Mouse (Mus musculus) gastrocnemius, postnatal 36 days (tissue): ENCODE measurements around the gene Dennd1a. TPM values are rescaled to one million over a fixed set of nuclear protein-coding genes. Genes with fewer than 3 reads are reported as not detected.
"Not testable (repeated sequence)": the region's sequence is repeated elsewhere in the genome, so short reads cannot be mapped to it uniquely, and the experiment has no call there.

Source experiments
- DNase-seq, 2 experiments: peaks; one replicate each; pipeline ENCODE4 v3.0.0; 2022
- intact Hi-C: fragments of 180-260 bp; cut with DNase I; formaldehyde crosslinking; loops from one replicate; pipeline ENCODE4 v1.15.1; 2025
- total RNA-seq, 2 experiments: library from RNA; stranded (reverse); gene quantifications; 2 replicates each; pipeline ENCODE4 v1.2.3; 2021

The Dennd1a gene
- total RNA-seq, 2 experiments from 2014 or later, result 24.9 to 28.2 TPM

GRCm38 (mm10) chr2:37989091-37989490 lies 298.1 kb downstream of the Dennd1a start:
- intact Hi-C loops, result no loop called here
- DNase-seq, result no peak

- intact Hi-C loops, result no loop called here
- no peak for DNase-seq
Observed at GRCm38 (mm10) chr2:37988301-37988700, 298.9 kb downstream of the Dennd1a start.

GRCm38 (mm10) chr2:37985690-37986222 lies 301.4 kb downstream of the Dennd1a start:
- intact Hi-C loops, result no loop called here
- no peak for DNase-seq

GRCm38 (mm10) chr2:37982714-37983113 lies 304.5 kb downstream of the Dennd1a start:
- DNase-seq, result no peak
- intact Hi-C loops, result no loop called here

GRCm38 (mm10) chr2:37981562-37982403 lies 305.4 kb downstream of the Dennd1a start:
- intact Hi-C loops, result no loop called here

GRCm38 (mm10) chr2:37974201-37974600 lies 313.0 kb downstream of the Dennd1a start:
- no peak for DNase-seq
- intact Hi-C loops, result no loop called here

More at GRCm38 (mm10) chr2:37981562-37982403, 305.4 kb downstream of the Dennd1a start:
- no peak for DNase-seq

- no peak for DNase-seq
- intact Hi-C loops, result no loop called here
Observed at GRCm38 (mm10) chr2:37972621-37973020, 314.6 kb downstream of the Dennd1a start.

- DNase-seq, result no peak
- intact Hi-C loops, result no loop called here
Observed at GRCm38 (mm10) chr2:37971726-37972125, 315.5 kb downstream of the Dennd1a start.

GRCm38 (mm10) chr2:37969713-37970485 lies 317.3 kb downstream of the Dennd1a start:
- no peak for DNase-seq
- intact Hi-C loops, result no loop called here

GRCm38 (mm10) chr2:37964534-37964933 lies 322.7 kb downstream of the Dennd1a start:
- DNase-seq, result no peak
- intact Hi-C loops, result no loop called here

GRCm38 (mm10) chr2:37963362-37963761 lies 323.8 kb downstream of the Dennd1a start:
- intact Hi-C loops, result no loop called here
- DNase-seq, result no peak

GRCm38 (mm10) chr2:37948424-37948823 lies 338.8 kb downstream of the Dennd1a start:
- DNase-seq, result no peak

GRCm38 (mm10) chr2:37945598-37946336 lies 341.4 kb downstream of the Dennd1a start:
- no peak for DNase-seq
- intact Hi-C loops, result no loop called here

More at GRCm38 (mm10) chr2:37948424-37948823, 338.8 kb downstream of the Dennd1a start:
- intact Hi-C loops, result no loop called here

GRCm38 (mm10) chr2:37942906-37943305 lies 344.3 kb downstream of the Dennd1a start:
- intact Hi-C loops, result no loop called here
- no peak for DNase-seq

- DNase-seq, result no peak
- intact Hi-C loops, result no loop called here
Observed at GRCm38 (mm10) chr2:37941741-37942140, 345.4 kb downstream of the Dennd1a start.

GRCm38 (mm10) chr2:37940845-37941361 lies 346.3 kb downstream of the Dennd1a start:
- DNase-seq, result no peak
- intact Hi-C loops, result no loop called here

GRCm38 (mm10) chr2:37939997-37940396 lies 347.2 kb downstream of the Dennd1a start:
- intact Hi-C loops, result no loop called here
- no peak for DNase-seq

GRCm38 (mm10) chr2:37936922-37937321 lies 350.3 kb downstream of the Dennd1a start:
- intact Hi-C loops, result not testable (repeated sequence)

GRCm38 (mm10) chr2:37932240-37932639 lies 354.9 kb downstream of the Dennd1a start:
- intact Hi-C loops, result no loop called here
- DNase-seq, result no peak

More at GRCm38 (mm10) chr2:37936922-37937321, 350.3 kb downstream of the Dennd1a start:
- DNase-seq, result not testable (repeated sequence)
